Mouse (Mus musculus) 416B (cell line): ENCODE measurements around the gene Gpr135.
A peak's percentile ranks its signal among the peaks of the same experiment; 100 is the strongest.

Experiments used
- DNase-seq: peaks from one replicate; pipeline ENCODE4 v3.0.0; 2011; ENCODE audit warnings: low read depth

The Gpr135 gene

GRCm38 (mm10) chr12:72070327-72071269 is at the start of gene Gpr135:
TSS of gene Gpr135 (minus strand) at chr12:72071125.
- DNase-seq: no peak

- DNase-seq: no peak
Measured at GRCm38 (mm10) chr12:72115686-72116345, 44.9 kb upstream of the Gpr135 start.

- no peak for DNase-seq
Measured at GRCm38 (mm10) chr12:72115126-72115525, 44.2 kb upstream of the Gpr135 start.

GRCm38 (mm10) chr12:72104525-72105281 is 33.8 kb upstream of the Gpr135 start:
- peak; percentile 81 for DNase-seq

- DNase-seq: no peak
Measured at GRCm38 (mm10) chr12:72104027-72104426, 33.1 kb upstream of the Gpr135 start.

GRCm38 (mm10) chr12:72102776-72103175 is 31.9 kb upstream of the Gpr135 start:
- no peak for DNase-seq

GRCm38 (mm10) chr12:72096966-72097365 is 26.0 kb upstream of the Gpr135 start:
- no peak for DNase-seq

- DNase-seq: no peak
Measured at GRCm38 (mm10) chr12:72089802-72090201, 18.9 kb upstream of the Gpr135 start.

GRCm38 (mm10) chr12:72086166-72086825 is 15.4 kb upstream of the Gpr135 start:
- no peak for DNase-seq

GRCm38 (mm10) chr12:72085329-72086165 is 14.6 kb upstream of the Gpr135 start, which contains the start of the genes L3hypdh and Jkamp:
TSS of gene L3hypdh (minus strand) at chr12:72085439.
TSS of gene Jkamp (plus strand) at chr12:72085589.
- peak; percentile 99 for DNase-seq

GRCm38 (mm10) chr12:72085024-72085328 is 14.1 kb upstream of the Gpr135 start:
- no peak for DNase-seq

- DNase-seq: no peak
Measured at GRCm38 (mm10) chr12:72084261-72085023, 13.5 kb upstream of the Gpr135 start.

GRCm38 (mm10) chr12:72083265-72083664 is 12.3 kb upstream of the Gpr135 start:
- DNase-seq: no peak

GRCm38 (mm10) chr12:72082370-72082769 is 11.4 kb upstream of the Gpr135 start:
- no peak for DNase-seq

- DNase-seq: no peak
Measured at GRCm38 (mm10) chr12:72081961-72082360, 11.0 kb upstream of the Gpr135 start.

- no peak for DNase-seq
Measured at GRCm38 (mm10) chr12:72078248-72078647, 7.3 kb upstream of the Gpr135 start.

- no peak for DNase-seq
Measured at GRCm38 (mm10) chr12:72069626-72070326, 1.1 kb downstream of the Gpr135 start.

- DNase-seq: no peak
Measured at GRCm38 (mm10) chr12:72057780-72058179, 13.1 kb downstream of the Gpr135 start.

GRCm38 (mm10) chr12:72053851-72054250 is 17.1 kb downstream of the Gpr135 start:
- no peak for DNase-seq

- DNase-seq: peak; percentile 60
Measured at GRCm38 (mm10) chr12:72053303-72053702, 17.6 kb downstream of the Gpr135 start.
